Mouse (Mus musculus) adrenal gland, adult 18-20 months (tissue): ENCODE results near the gene Smchd1. TPM values are rescaled to one million over a fixed set of nuclear protein-coding genes. Genes with fewer than 3 reads are reported as not detected.

Experiments
- DNase-seq, 2 experiments: peaks; one replicate each; pipeline ENCODE4 v3.0.0; 2021 to 2022; ENCODE audit warnings: low spot score in 2 of 2
- total RNA-seq, 2 experiments: library from RNA; stranded (reverse); gene quantifications; 1 replicate in 1 of 2; 2 replicates in 1 of 2; pipeline ENCODE4 v1.2.3; 2021

Gene Smchd1
- total RNA-seq, 2 experiments from 2014 or later = 38.9 to 51.1 TPM

DNA sequence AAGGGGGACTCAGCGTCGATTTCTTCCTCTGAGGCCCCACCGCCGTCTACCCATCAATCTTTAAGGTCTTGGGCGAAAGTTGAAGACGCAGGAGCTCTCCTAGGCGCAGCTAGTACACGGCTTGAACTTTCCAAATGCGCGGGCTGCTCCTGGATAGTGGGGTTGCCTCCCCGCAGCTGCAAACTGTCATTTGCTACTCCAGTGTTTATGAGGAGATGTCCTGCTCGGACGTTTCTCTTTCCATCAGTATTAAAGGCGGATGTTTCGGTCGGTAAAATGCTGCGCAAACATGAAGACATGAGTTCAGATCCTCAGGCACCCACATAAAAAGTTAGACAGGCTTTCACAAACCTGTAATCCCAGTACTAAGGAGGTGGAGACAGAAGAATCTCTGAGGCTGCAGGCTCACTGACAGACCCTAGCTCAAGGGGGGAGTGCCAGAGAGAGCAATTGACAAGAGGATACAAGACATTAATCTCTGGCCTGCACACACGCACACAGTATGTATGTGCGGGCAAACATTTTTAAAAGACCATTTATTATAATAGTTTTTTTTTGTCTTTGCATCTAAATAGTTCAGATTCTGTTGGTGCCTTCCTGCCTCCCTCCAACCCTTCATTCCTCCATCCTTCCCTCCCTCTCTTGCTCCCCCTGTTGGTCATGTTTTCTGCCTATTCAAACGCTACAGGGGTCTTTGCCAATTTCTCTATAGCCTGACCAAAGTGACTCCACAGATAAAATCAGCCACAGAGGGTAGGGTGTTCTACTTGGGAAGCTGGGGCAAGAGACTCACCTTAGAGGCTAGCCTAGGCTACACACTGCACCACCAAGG is 163.6 kb downstream of the Smchd1 start, which contains the start of gene Emilin2:
Gene Emilin2 (minus strand): TSS at position 639 of the 832 bp plus-strand sequence.
- DNase-seq = peak in 1 of 2 experiments; percentile 18

DNA sequence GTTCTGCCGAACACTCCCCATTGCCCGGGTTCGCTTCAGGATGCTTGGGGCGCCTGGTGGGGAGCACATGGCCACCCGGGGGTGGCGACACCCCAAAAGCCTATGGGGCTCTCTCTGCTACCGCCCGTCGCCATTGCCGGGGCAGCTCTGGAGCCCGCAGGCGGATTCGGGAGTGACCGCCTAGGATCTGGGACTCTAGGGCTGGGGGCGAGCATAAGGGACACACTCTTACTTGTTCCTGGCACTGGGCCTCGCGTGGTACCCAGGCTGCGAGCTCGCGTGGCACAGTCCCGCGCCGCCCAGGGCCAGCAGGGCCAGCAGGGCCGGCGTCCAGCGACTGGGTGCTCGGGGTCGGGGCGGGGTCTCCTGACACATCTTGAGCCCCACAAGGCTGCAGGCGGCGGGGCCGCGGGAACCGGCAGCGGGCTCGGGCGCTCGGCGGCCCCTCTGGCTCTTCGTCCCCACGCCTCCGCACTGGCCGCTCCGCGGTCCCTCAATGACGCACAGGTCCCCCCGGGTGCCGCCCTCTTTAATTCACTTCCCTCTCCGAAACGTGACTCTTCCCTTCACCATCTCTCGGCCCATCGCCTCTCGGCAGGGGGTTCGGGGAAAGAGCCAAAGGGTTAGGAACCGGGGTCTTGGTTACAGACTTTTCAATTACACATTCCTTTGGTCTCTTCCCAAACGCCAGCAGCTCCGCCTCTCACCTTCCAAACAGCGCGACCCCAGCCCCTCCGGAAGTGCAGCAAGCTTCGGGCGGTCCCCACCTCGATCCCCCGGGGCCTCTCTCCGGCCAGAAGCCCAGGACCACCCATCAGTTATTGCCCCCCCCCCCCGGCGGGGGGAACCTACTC is 164.4 kb downstream of the Smchd1 start:
- DNase-seq = peak; percentile 29 to 44

DNA sequence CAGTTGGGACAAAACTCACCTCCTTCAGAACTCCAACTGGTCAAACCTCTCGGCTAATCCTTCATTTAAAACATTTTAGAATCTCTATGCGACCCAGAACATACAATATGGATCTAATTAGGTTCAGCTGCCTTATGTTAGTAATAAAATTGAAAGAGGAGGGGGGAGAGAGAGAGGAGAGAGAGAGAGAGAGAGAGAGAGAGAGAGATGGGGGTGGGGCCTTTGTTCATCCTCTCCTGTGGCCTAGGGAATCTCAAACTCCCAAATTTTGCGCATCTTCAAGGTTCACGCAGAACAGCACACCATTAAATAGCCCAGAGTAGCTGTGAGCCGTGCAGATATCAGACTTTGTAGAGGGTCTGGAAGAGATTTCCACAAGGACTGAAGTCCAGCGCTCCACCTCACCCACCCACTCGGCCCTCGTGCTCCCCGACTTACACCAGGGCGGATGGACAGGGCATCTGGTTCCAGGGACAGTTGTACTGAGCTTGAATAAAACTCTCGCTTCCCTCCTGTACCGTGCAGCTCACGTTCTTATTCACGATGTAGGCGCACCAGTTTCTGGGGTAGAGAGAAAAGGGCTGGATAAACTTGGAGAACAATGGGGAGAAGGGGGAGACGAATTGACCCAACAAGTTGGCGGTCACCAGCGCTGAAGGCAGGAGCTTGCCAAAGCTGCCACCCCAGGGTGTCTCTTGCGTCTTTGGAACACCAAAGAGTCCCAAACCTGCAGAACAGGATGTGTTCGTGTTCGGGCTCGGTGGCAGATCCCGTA is 165.2 kb downstream of the Smchd1 start:
- no peak for DNase-seq

DNA sequence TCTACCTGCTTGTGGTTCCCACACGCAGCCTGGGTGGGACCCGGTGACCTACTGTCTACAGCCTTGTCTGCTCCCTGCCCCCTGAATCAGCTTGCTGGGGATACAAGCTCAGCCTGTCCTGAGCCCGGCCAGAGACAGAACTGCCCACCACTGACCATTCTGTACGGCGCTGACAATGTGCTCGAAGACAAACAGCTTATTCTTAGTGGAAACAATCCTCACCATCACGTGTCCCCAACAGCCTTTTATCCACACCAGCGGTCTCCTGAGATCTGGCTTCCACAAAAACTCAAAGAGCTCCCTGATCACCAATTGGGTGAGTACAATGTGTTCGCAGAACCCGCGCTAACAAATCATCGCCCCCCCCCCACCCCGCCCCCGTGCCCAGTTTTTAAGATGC is 166.0 kb downstream of the Smchd1 start:
- DNase-seq = no peak

DNA sequence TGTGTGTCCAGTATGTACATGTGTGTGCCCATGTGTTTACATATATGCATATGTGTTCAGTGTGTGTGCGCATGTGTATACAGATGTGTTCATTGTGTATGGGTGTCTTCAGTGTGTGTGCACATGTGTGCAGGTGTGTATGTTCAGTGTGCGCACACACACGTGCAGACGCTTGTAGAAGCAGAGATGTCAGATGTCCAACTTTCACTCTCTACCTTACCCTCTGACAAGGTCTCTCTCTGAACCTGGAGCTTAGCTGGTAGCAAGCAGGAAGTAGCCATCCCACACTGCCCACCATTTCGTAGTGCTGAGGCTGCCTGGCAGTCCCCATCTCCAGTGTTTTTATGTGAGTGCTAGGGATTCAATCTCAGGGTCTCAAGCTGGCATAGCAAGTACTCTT is 166.8 kb downstream of the Smchd1 start:
- no peak for DNase-seq

DNA sequence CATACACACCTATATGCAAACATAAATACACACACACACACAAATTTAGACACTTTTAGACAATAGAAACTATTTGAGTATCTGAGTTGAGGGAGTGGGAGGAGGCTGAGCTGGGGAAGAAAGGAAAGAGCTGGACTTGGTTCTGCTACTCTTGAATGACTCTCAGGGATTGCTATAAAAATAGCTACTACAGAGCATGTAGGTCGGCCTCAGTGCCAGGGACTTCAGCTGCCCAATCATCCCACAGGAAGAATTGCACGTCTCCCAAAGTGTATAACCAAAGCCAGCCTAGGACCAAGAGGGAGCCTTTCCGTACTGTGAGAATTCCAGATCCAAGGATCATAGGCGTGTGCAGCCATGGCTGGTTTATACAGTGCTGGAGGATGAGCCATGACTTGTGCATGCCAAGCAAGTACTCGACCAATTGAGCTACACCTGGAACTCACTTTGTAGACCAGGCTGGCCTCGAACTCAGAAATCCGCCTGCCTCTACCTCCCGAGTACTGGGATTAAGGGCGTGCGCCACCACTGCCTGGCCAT is 167.8 kb downstream of the Smchd1 start:
- no peak for DNase-seq

DNA sequence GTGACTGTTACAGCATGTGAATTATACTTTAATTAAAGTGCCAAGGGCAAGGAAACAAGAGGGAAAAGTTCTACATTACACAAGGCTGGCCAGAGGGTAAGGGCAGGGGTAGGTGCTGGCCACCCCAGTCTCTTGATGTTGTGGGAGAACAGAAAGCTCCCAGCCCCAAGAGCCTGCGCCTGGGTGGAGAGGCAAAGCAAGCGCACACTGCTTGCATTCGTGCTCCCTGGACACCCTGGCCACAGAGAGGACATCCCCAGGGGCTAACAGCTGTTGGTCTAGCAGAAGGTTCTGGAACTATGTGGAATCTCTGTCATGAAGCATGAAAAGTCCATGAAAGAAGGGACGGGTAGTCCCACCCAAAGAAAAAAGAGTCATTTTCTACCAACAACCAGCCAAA is 168.4 kb downstream of the Smchd1 start:
- DNase-seq = no peak

DNA sequence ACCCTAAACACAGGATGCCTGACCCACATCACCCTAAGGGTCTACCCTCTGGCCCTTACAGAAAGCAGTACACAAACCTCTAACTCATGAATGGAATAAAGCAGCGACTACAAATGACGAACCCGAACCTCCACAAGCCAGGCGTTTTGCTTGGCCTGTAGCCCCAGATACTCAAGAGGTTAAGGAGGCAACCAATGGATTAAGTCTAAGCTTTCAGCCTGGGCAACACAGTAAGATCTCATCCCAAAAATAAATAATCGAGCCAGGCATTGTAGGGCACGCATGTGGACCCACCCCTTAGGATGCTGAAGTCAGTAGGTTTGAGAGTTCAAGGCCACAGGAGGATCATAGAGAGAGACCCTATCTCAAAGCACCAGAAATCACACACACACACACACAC is 169.1 kb downstream of the Smchd1 start:
- DNase-seq = no peak

DNA sequence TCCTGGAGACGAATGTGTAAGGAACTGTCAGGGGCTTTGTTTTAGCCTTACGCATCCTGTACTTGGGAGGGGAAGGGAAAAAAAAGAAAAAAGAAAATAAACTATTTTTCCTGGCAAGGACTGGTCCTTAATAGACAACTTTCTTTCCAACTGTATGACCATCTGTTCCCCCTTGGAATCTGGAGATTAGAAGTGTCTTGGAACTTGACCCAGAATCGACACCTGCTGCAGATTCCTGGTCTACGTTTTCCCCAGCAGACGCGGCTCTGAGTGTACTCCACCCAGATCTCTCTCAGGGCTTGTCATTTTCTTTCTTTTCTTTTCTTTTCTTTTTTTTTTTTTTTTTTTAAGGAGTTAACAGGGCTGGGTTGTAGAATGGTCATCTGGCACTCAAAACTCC is 171.7 kb downstream of the Smchd1 start:
- no peak for DNase-seq

DNA sequence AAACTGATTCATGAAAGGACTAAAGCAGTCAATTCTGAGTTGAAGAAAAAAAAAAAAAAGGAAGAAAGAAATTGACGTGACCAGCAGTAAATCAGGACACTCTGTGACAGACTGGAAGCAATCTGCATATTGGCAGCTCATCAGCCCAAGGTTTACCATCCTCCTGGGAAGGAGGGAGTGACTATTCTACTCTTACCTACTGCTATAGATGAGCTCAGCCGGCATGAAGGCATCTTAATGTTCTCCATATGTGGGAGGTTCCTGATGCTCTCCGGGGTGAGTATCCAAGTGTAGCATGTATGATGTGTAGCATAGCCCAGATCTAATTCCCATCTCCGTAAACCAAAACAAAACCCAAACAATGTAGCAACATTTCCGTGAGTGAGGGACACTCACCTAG is 173.7 kb downstream of the Smchd1 start:
- no peak for DNase-seq

DNA sequence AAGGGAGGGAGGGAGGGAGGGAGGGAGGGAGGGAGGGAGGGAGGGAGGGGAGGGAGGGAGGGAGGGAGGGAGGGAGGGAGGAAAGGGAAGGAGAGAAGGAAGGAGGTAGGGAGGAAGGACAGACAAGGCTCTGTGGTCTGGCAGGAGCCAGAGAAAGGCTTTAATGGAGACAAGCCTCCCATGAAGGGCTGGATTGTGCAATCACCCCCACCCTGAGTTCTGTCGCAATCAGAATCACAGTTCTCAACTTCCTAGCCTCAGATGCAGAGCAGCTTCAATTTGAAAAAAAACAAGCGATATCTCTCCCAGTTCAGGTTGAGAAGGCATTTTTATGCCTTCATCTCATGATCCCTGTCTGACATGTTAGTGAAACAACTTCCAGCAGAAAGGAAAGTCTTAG is 174.8 kb downstream of the Smchd1 start:
- DNase-seq = peak in 1 of 2 experiments; percentile 15

DNA sequence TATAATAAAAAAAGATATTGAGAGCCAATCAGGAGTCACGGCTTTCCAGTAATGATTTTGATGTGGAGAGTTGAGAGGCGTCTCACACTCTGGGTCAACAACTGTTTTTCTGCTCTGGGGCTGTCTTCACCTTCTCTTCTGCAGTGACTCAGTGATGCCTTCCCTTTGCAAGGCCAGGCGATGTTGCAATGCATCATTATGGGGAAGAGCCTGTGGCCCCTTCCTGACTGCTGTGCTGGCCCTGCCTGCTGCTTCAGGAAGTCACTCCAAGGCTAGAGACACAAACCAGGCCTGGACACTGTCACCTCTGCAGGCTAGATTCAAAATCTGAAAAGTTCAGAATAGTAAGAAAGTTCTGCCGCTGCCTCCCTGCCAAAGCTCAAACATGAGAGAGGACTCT is 175.3 kb downstream of the Smchd1 start:
- peak in 1 of 2 experiments; percentile 28 for DNase-seq

DNA sequence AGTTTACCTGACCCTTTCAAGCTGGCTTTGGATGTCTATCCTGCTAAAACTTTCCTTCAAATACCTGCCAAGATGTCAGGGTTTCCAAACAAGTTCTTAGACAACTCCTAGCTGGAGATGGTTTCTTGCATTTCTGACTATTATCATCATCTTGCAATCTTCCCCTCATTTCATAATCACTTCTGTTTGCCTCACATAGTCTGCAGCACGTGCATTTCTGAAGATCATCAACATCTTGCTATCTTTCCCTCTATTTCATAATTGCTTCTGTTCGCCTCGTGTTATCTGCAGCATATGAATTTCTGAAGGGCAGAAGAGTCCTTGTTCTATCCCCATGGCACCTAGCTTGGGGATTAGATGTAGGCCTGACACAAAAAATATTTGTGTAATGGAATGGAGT is 180.6 kb downstream of the Smchd1 start:
- no peak for DNase-seq

Other genes starting within 250 kb of the Smchd1 start
- 10 to 100 TPM in 1 of 2 experiments, 1 to 10 TPM in 1; 4.8 to 11.4 TPM for gene Emilin2, start 163.4 kb downstream of the Smchd1 start, total RNA-seq
- 1 to 10 TPM in 1 of 2 experiments, under 1 TPM in 1; 0.83 to 2.7 TPM for gene Gm4707, start 15.4 kb downstream of the Smchd1 start, total RNA-seq
- under 1 TPM; 0.70 to 0.83 TPM for gene Ndc80, start 51.5 kb upstream of the Smchd1 start, total RNA-seq
- gene Spdya, start 76.7 kb upstream of the Smchd1 start, total RNA-seq = under 1 TPM; 0.35 to 0.50 TPM
- gene Wdr43, start 140.6 kb upstream of the Smchd1 start, total RNA-seq = 100 to 1,000 TPM in 1 of 2 experiments, 10 to 100 TPM in 1; 63.3 to 104 TPM
- gene Togaram2, start 197.9 kb upstream of the Smchd1 start, total RNA-seq = under 1 TPM in 1 of 2 experiments, not detected in 1; 0.13 TPM